Mouse (Mus musculus): ENCODE measurements around the gene Gm4070.
"Not testable (repeated sequence)": the region's sequence is repeated elsewhere in the genome, so short reads cannot be mapped to it uniquely, and the experiment has no call there.

Gm4070 gene

GRCm38 (mm10) chr7:105953812-105954211 lies at the start of gene Gm4070:
TSS of gene Gm4070 (minus strand) at chr7:105953967.
- not testable (repeated sequence) for DNase-seq (ENCODE audit: low spot score in 2 of 2)

- not testable (repeated sequence) for DNase-seq (ENCODE audit: low spot score in 2 of 2)
These were observed 773 bp upstream of the Gm4070 start for GRCm38 (mm10) chr7:105954540-105954939.

- DNase-seq (ENCODE audit: low spot score in 2 of 2): not testable (repeated sequence)
These were observed 1.4 kb downstream of the Gm4070 start for GRCm38 (mm10) chr7:105952408-105952807.

- DNase-seq (ENCODE audit: low spot score in 2 of 2): not testable (repeated sequence)
These were observed 8.5 kb downstream of the Gm4070 start for GRCm38 (mm10) chr7:105945238-105945637.

GRCm38 (mm10) chr7:105932132-105932531 lies 21.6 kb downstream of the Gm4070 start:
- not testable (repeated sequence) for DNase-seq (ENCODE audit: low spot score in 2 of 2)

- DNase-seq (ENCODE audit: low spot score in 2 of 2): not testable (repeated sequence)
These were observed 70.0 kb downstream of the Gm4070 start for GRCm38 (mm10) chr7:105883588-105884336.

- not testable (repeated sequence) for DNase-seq (ENCODE audit: low spot score in 2 of 2)
These were observed 73.9 kb downstream of the Gm4070 start for GRCm38 (mm10) chr7:105879717-105880484.

GRCm38 (mm10) chr7:105855718-105856560 lies 97.8 kb downstream of the Gm4070 start:
- not testable (repeated sequence) for DNase-seq (ENCODE audit: low spot score in 2 of 2)
